Mouse (Mus musculus): ENCODE results near the gene Erv3. TPM values are rescaled to one million over a fixed set of nuclear protein-coding genes. Genes with fewer than 3 reads are reported as not detected.
A peak's percentile ranks its signal among the peaks of the same experiment; 100 is the strongest.
"Not testable (repeated sequence)": the region's sequence is repeated elsewhere in the genome, so short reads cannot be mapped to it uniquely, and the experiment has no call there.

Gene Erv3
- polyA plus RNA-seq, 1 experiment from 2014 or later = not detected

GRCm38 (mm10) chr2:131845671-131846070 is 13.9 kb downstream of the Erv3 start:
- DNase-seq (ENCODE audit: low spot score) = no peak
- 76% methylated on average over 8 of the region's 8 CpGs for WGBS
- TF ChIP-seq CTCF (IDR thresholded peaks at IDR 0.05; ENCODE audit: low read depth) = no peak
- Histone ChIP-seq H3K27me3 (ENCODE audit: insufficient read depth, low read length) (no peaks in the 10 kb centered on the region), H3K4me1 (replicated peaks; ENCODE audit: insufficient read depth, low read length) (0 out of 2 replicates have a peak, but pooled peaks cover 2% of the 10 kb centered on the region), H3K9ac (ENCODE audit: low read depth, low read length) (no peak overlapping the region), H3K4me3 (replicated peaks; ENCODE audit: low read depth, low read length) (no peak overlapping the region), H3K36me3 (ENCODE audit: insufficient read depth, low read length) (no peaks in the 10 kb centered on the region), H3K27ac (no peak overlapping the region), H3K4me2 (ENCODE audit: low read length) (no peak overlapping the region), H3K9me3 (replicated peaks; ENCODE audit: low read length) (no peaks in the 10 kb centered on the region)
- ATAC-seq (replicated peaks; ENCODE audit: low FRiP score, low read depth) = no peak

GRCm38 (mm10) chr2:131842568-131842967 is 17.0 kb downstream of the Erv3 start:
- DNase-seq (ENCODE audit: low spot score) = no peak
- Histone ChIP-seq H3K4me2 (ENCODE audit: low read length) (no peak overlapping the region), H3K9me3 (replicated peaks; ENCODE audit: low read length) (no peaks in the 10 kb centered on the region), H3K27ac (no peak overlapping the region), H3K9ac (ENCODE audit: low read depth, low read length) (no peak overlapping the region), H3K4me1 (replicated peaks; ENCODE audit: insufficient read depth, low read length) (0 out of 2 replicates have a peak, but pooled peaks cover 2% of the 10 kb centered on the region), H3K27me3 (ENCODE audit: insufficient read depth, low read length) (no peaks in the 10 kb centered on the region), H3K4me3 (replicated peaks; ENCODE audit: low read depth, low read length) (no peak overlapping the region), H3K36me3 (ENCODE audit: insufficient read depth, low read length) (no peaks in the 10 kb centered on the region)
- no peak for TF ChIP-seq CTCF (IDR thresholded peaks at IDR 0.05; ENCODE audit: low read depth)
- ATAC-seq (replicated peaks; ENCODE audit: low FRiP score, low read depth) = no peak
- WGBS = 72% methylated on average over 5 of the region's 5 CpGs

GRCm38 (mm10) chr2:131841321-131841693 is 18.2 kb downstream of the Erv3 start:
- Histone ChIP-seq H3K4me2 (ENCODE audit: low read length) (no peak overlapping the region), H3K4me1 (replicated peaks; ENCODE audit: insufficient read depth, low read length) (0 out of 2 replicates have a peak, but pooled peaks cover 2% of the 10 kb centered on the region), H3K27ac (no peak overlapping the region), H3K27me3 (ENCODE audit: insufficient read depth, low read length) (no peaks in the 10 kb centered on the region), H3K4me3 (replicated peaks; ENCODE audit: low read depth, low read length) (no peak overlapping the region), H3K36me3 (ENCODE audit: insufficient read depth, low read length) (no peaks in the 10 kb centered on the region), H3K9ac (ENCODE audit: low read depth, low read length) (no peak overlapping the region), H3K9me3 (replicated peaks; ENCODE audit: low read length) (no peaks in the 10 kb centered on the region)
- no peak for TF ChIP-seq CTCF (IDR thresholded peaks at IDR 0.05; ENCODE audit: low read depth)
- no peak for ATAC-seq (replicated peaks; ENCODE audit: low FRiP score, low read depth)
- no peak for DNase-seq (ENCODE audit: low spot score)
- WGBS = 57% methylated on average over 2 of the region's 2 CpGs

GRCm38 (mm10) chr2:131840611-131841320 is 18.8 kb downstream of the Erv3 start:
- 0 out of 2 replicates have a peak, but pooled peaks have one; percentile 49 for ATAC-seq (replicated peaks; ENCODE audit: low FRiP score, low read depth)
- no peak overlapping the region for H3K27ac ChIP-seq
- TF ChIP-seq CTCF (IDR thresholded peaks at IDR 0.05; ENCODE audit: low read depth) = no peak

GRCm38 (mm10) chr2:131834296-131834695 is 25.3 kb downstream of the Erv3 start:
- Histone ChIP-seq H3K27me3 (ENCODE audit: insufficient read depth, low read length) (no peaks in the 10 kb centered on the region), H3K9me3 (replicated peaks; ENCODE audit: low read length) (peaks cover 5% of the 10 kb centered on the region; the same call in 1 of the 2 replicates), H3K4me3 (replicated peaks; ENCODE audit: low read depth, low read length) (no peak overlapping the region), H3K36me3 (ENCODE audit: insufficient read depth, low read length) (no peaks in the 10 kb centered on the region), H3K4me1 (replicated peaks; ENCODE audit: insufficient read depth, low read length) (no peaks in the 10 kb centered on the region), H3K9ac (ENCODE audit: low read depth, low read length) (no peak overlapping the region), H3K27ac (no peak overlapping the region), H3K4me2 (ENCODE audit: low read length) (no peak overlapping the region)
- 100% methylated on average over 1 of the region's 1 CpGs for WGBS
- DNase-seq (ENCODE audit: low spot score) (no peak), ATAC-seq (replicated peaks; ENCODE audit: low FRiP score, low read depth) (no peak)
- no peak for TF ChIP-seq CTCF (IDR thresholded peaks at IDR 0.05; ENCODE audit: low read depth)

More at GRCm38 (mm10) chr2:131840611-131841320, 18.8 kb downstream of the Erv3 start:
- H3K27me3 ChIP-seq (ENCODE audit: insufficient read depth, low read length) = no peaks in the 10 kb centered on the region
- no peak overlapping the region for H3K4me3 ChIP-seq (replicated peaks; ENCODE audit: low read depth, low read length)
- H3K9ac ChIP-seq (ENCODE audit: low read depth, low read length) = no peak overlapping the region
- H3K9me3 ChIP-seq (replicated peaks; ENCODE audit: low read length) = no peaks in the 10 kb centered on the region
- WGBS = 30% methylated on average over 9 of the region's 9 CpGs
- no peaks in the 10 kb centered on the region for H3K36me3 ChIP-seq (ENCODE audit: insufficient read depth, low read length)
- no peak overlapping the region for H3K4me2 ChIP-seq (ENCODE audit: low read length)
- 0 out of 2 replicates have a peak, but pooled peaks cover 2% of the 10 kb centered on the region for H3K4me1 ChIP-seq (replicated peaks; ENCODE audit: insufficient read depth, low read length)
- peak; percentile 7 for DNase-seq (ENCODE audit: low spot score)

- Histone ChIP-seq H3K4me2 (ENCODE audit: low read length) (no peak overlapping the region), H3K27me3 (ENCODE audit: insufficient read depth, low read length) (no peaks in the 10 kb centered on the region), H3K4me3 (replicated peaks; ENCODE audit: low read depth, low read length) (no peak overlapping the region), H3K27ac (no peak overlapping the region), H3K9me3 (replicated peaks; ENCODE audit: low read length) (peaks cover 5% of the 10 kb centered on the region; the same call in 1 of the 2 replicates), H3K36me3 (ENCODE audit: insufficient read depth, low read length) (no peaks in the 10 kb centered on the region), H3K4me1 (replicated peaks; ENCODE audit: insufficient read depth, low read length) (no peaks in the 10 kb centered on the region), H3K9ac (ENCODE audit: low read depth, low read length) (no peak overlapping the region)
- ATAC-seq (replicated peaks; ENCODE audit: low FRiP score, low read depth) (no peak), DNase-seq (ENCODE audit: low spot score) (no peak)
- TF ChIP-seq CTCF (IDR thresholded peaks at IDR 0.05; ENCODE audit: low read depth) = no peak
- 40% methylated on average over 2 of the region's 2 CpGs for WGBS
These were observed 27.7 kb downstream of the Erv3 start for GRCm38 (mm10) chr2:131831861-131832260.

GRCm38 (mm10) chr2:131830945-131831344 is 28.6 kb downstream of the Erv3 start:
- not testable (repeated sequence) for DNase-seq (ENCODE audit: low spot score)

More at GRCm38 (mm10) chr2:131830945-131831344, 28.6 kb downstream of the Erv3 start:
- H3K36me3 ChIP-seq (ENCODE audit: insufficient read depth, low read length); H3K9me3 ChIP-seq (replicated peaks; ENCODE audit: low read length); H3K4me2 ChIP-seq (ENCODE audit: low read length); H3K4me1 ChIP-seq (replicated peaks; ENCODE audit: insufficient read depth, low read length); ATAC-seq (replicated peaks; ENCODE audit: low FRiP score, low read depth); H3K27ac ChIP-seq; H3K4me3 ChIP-seq (replicated peaks; ENCODE audit: low read depth, low read length); H3K27me3 ChIP-seq (ENCODE audit: insufficient read depth, low read length); H3K9ac ChIP-seq (ENCODE audit: low read depth, low read length): not testable (repeated sequence)
- 78% methylated on average over 4 of the region's 4 CpGs for WGBS
